17 mouse cellular contexts compared by ENCODE assay signal in genomic region chr12:112299603-112300002, GRCm38 (mm10).
DNase-seq lines count a peak whose midpoint lies in the region; ATAC-seq and TF ChIP-seq lines count a peak whose summit lies in the region.
"Had no signal": no experiment of that assay in that cellular context is flagged by ENCODE, and none has a peak within 500 bp of the region (broad histone marks: within the 10 kb centered on the region; RNA-seq: fewer than 3 reads in every experiment).

No protein-coding gene starts in this region.

- H3K27ac ChIP-seq in neural tube, embryonic 13.5 days (replicated peaks): no peak overlapping the region
- H3K27ac ChIP-seq in hindbrain, postnatal 0 days: no peak overlapping the region
- H3K27ac ChIP-seq in stomach, postnatal 0 days (replicated peaks): no peak overlapping the region
- H3K27ac ChIP-seq: left cerebral cortex, adult 2 months; liver, embryonic 12.5 days; macrophage had no signal

- no peak overlapping the region for H3K4me2 ChIP-seq in neural tube, embryonic 13.5 days
- no peak overlapping the region for H3K4me2 ChIP-seq in hindbrain, postnatal 0 days (ENCODE audit: low read depth, low read length)
- no peak overlapping the region for H3K4me2 ChIP-seq in stomach, postnatal 0 days (replicated peaks; ENCODE audit: low read depth)
- H3K4me2 ChIP-seq: liver, embryonic 12.5 days had no signal

- peaks cover 46% of the 10 kb centered on the region for H3K27me3 ChIP-seq in neural tube, embryonic 13.5 days
- no peaks in the 10 kb centered on the region; the same call in 1 of the 2 replicates for H3K27me3 ChIP-seq in hindbrain, postnatal 0 days (ENCODE audit: insufficient read depth, low read length)
- H3K27me3 ChIP-seq in stomach, postnatal 0 days (ENCODE audit: control insufficient read depth, insufficient read depth, low read length): no peaks in the 10 kb centered on the region

- no peak overlapping the region for H3K4me3 ChIP-seq in neural tube, embryonic 13.5 days
- no peak overlapping the region for H3K4me3 ChIP-seq in hindbrain, postnatal 0 days (ENCODE audit: low read length)
- H3K4me3 ChIP-seq in stomach, postnatal 0 days (ENCODE audit: low read depth, low read length): no peak overlapping the region
- H3K4me3 ChIP-seq: erythroblast, embryonic 14.5 days; left cerebral cortex, adult 2 months; liver, embryonic 12.5 days; myocyte had no signal

- H3K9me3 ChIP-seq in neural tube, embryonic 13.5 days: no peaks in the 10 kb centered on the region
- H3K9me3 ChIP-seq in hindbrain, postnatal 0 days (ENCODE audit: low read length): no peaks in the 10 kb centered on the region
- H3K9me3 ChIP-seq in stomach, postnatal 0 days (ENCODE audit: control insufficient read depth, low read length): no peaks in the 10 kb centered on the region
- H3K9me3 ChIP-seq: liver, embryonic 12.5 days had no signal

- H3K4me1 ChIP-seq in neural tube, embryonic 13.5 days (replicated peaks): peaks cover 30% of the 10 kb centered on the region
- H3K4me1 ChIP-seq in hindbrain, postnatal 0 days (ENCODE audit: insufficient read depth, low read length): peaks cover 14% of the 10 kb centered on the region
- H3K4me1 ChIP-seq in stomach, postnatal 0 days (replicated peaks; ENCODE audit: control insufficient read depth, insufficient read depth): no peaks in the 10 kb centered on the region
- H3K4me1 ChIP-seq: liver, embryonic 12.5 days had no signal

- WGBS in neural tube, embryonic 13.5 days: 70% methylated on average over 6 of the region's 6 CpGs
- 51% methylated on average over 6 of the region's 6 CpGs for WGBS in hindbrain, postnatal 0 days
- 73% methylated on average over 6 of the region's 6 CpGs for WGBS in stomach, postnatal 0 days

- DNase-seq in cerebellum, adult 8-10 months: no peak
- no peak for DNase-seq in neural tube, embryonic 10.5 days (ENCODE audit: extremely low spot score, low spot score)
- DNase-seq in hindbrain, postnatal 0 days (ENCODE audit: low spot score): peak; percentile 46
- DNase-seq in stomach, postnatal 0 days (ENCODE audit: low spot score): no peak
- no peak for DNase-seq in embryo, embryonic 10 days (ENCODE audit: low spot score)
- no peak for DNase-seq in adrenal gland, postnatal 4 days (ENCODE audit: low spot score in 2 of 2)
- DNase-seq: adrenal gland, postnatal 14 days; heart, postnatal 14 days; retina, postnatal 1 day; spleen, adult 18-20 months had no signal

- peak; percentile 16; the same call in 1 of the 2 replicates for ATAC-seq in cerebellum, adult (ENCODE audit: insufficient number of reproducible peaks, low FRiP score, low TSS enrichment)
- 0 out of 2 replicates have a peak, but pooled peaks have one; percentile 27 for ATAC-seq in neural tube, embryonic 13.5 days (ENCODE audit: low read depth)
- peak; percentile 48 for ATAC-seq in hindbrain, postnatal 0 days
- ATAC-seq in stomach, postnatal 0 days (ENCODE audit: low FRiP score, low TSS enrichment): 0 out of 2 replicates have a peak, but pooled peaks have one; percentile 26
- ATAC-seq: liver, embryonic 12.5 days had no signal

- H3K36me3 ChIP-seq in neural tube, embryonic 13.5 days: no peaks in the 10 kb centered on the region
- H3K36me3 ChIP-seq in hindbrain, postnatal 0 days (ENCODE audit: insufficient read depth, low read length): no peaks in the 10 kb centered on the region
- no peaks in the 10 kb centered on the region for H3K36me3 ChIP-seq in stomach, postnatal 0 days (ENCODE audit: control insufficient read depth, insufficient read depth, low read length)
- H3K36me3 ChIP-seq: liver, embryonic 12.5 days had no signal

- TF ChIP-seq EP300 in stomach, postnatal 0 days (optimal IDR thresholded peaks at IDR 0.05): no peak

- no peak; the same call in 1 of the 2 replicates for TF ChIP-seq CTCF in hindbrain, postnatal 0 days (IDR thresholded peaks at IDR 0.05; ENCODE audit: low read depth)
- no peak for TF ChIP-seq CTCF in stomach, postnatal 0 days (IDR thresholded peaks at IDR 0.05; ENCODE audit: low read depth)

- H3K9ac ChIP-seq in neural tube, embryonic 13.5 days: no peak overlapping the region
- H3K9ac ChIP-seq in hindbrain, postnatal 0 days (replicated peaks; ENCODE audit: low read length): no peak overlapping the region
- no peak overlapping the region for H3K9ac ChIP-seq in stomach, postnatal 0 days (ENCODE audit: low read length)
- H3K9ac ChIP-seq: liver, embryonic 12.5 days had no signal
